Mouse (Mus musculus) kidney, postnatal 36 days (tissue): ENCODE results near the gene Aldh4a1.

Experiments used
- DNase-seq, 2 experiments: peaks; one replicate each; pipeline ENCODE4 v3.0.0; 2021 to 2022; ENCODE audit warnings: mixed read lengths in 2 of 2

Gene Aldh4a1

GRCm38 (mm10) chr4:139624116-139624489, 1.4 kb downstream of the Aldh4a1 start:
- peak; percentile 75 to 91 for DNase-seq

DNA sequence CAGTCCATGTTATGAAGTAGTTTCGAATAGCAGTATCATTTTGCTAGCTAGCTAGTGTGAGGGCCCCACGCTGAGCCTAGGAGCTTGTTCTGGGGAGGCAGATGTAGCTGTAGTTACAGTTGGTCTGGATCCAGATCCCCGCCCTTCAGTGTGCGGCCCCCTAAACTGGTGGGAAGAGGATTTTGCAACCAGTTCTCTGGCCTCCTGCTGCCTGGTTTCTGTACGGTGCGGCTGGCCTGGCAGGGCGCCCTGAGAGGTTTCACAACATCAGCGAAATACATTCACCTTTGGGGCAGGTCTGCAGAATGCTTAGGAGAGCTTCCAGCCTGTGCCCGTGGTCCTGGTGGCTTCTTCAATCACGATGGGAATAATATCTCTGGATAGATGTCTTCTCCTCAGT, 2.0 kb downstream of the Aldh4a1 start:
- peak; percentile 90 for DNase-seq

- DNase-seq: no peak
Measured at GRCm38 (mm10) chr4:139627361-139627760, 4.7 kb downstream of the Aldh4a1 start.

DNA sequence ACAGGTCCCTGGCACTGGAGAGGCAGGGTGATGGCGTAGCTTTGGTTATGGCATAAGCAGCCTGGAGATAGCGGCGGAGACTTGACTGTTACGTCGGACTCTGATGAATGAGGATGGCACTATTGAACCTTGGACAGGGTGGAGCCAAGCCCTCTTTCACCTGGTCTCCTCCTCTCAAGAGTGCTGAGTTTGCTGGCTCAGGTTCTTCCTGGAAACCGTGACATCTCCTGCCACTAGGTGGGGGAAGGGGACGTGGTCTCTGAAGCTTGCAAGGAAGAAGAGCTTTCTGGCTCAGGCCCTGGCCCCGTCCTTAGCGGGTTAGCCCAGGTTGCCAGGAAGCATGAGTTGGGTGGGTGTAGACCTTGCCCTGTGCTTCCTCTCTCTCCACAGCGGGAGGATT, 7.5 kb downstream of the Aldh4a1 start:
- DNase-seq: peak; percentile 87 to 91

- DNase-seq: peak; percentile 58 to 73
Measured at GRCm38 (mm10) chr4:139631141-139631540, 8.5 kb downstream of the Aldh4a1 start.

DNA sequence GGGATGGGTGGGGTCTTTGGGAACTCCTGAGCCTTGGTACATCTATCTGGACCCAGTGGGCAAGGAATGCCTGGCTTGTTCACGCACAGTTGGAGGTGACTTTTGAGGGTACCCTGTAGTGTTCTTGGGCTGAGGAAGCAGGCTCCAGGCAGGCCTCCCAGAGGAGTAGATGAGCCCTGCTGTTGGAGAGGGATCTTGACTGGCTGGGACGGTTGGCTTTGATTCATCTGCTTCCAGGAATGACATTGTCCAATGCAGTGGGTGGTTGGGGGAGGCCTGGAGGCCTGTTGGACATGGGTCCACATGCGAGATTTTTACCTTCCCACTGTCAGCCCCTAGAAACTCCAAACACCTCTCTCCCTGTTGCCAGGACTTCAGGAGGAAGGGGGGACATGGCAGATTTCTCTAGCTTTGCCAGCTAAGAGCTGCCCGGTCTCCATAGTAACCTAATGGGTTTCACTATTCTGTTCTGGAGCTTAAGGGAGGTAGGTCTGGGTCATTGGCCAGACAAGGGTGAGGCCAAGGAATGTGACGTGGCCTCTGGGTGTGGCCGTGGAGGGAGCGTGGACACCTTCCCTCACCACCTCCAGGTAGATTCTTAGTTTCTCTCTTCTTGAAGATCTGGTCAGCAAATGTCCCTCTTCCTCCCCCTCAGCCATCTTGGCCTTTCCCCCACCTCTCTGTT, 9.0 kb downstream of the Aldh4a1 start:
- DNase-seq: peak in 1 of 2 experiments; percentile 47

DNA sequence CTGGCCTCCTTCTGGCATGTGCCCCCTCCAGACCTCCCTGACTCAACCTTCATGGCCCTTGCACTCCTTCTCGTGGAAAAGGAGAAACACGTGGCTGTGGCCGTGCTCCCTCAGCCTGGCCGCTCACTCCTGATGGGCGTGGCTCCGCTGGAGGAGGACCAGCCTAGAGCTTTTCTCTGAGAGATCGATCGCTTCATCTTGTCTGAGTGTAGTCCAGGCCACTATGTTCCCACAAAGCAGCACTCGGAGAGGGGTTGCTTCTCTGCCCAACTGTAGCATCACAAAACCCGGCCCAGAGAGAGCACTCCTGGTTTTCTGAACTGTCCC, 9.6 kb downstream of the Aldh4a1 start:
- DNase-seq: peak; percentile 70 to 71

GRCm38 (mm10) chr4:139636373-139636772, 13.7 kb downstream of the Aldh4a1 start:
- peak; percentile 50 to 86 for DNase-seq

GRCm38 (mm10) chr4:139637847-139638246, 15.2 kb downstream of the Aldh4a1 start:
- no peak for DNase-seq

- DNase-seq: no peak
Measured at GRCm38 (mm10) chr4:139638356-139638755, 15.7 kb downstream of the Aldh4a1 start.

DNA sequence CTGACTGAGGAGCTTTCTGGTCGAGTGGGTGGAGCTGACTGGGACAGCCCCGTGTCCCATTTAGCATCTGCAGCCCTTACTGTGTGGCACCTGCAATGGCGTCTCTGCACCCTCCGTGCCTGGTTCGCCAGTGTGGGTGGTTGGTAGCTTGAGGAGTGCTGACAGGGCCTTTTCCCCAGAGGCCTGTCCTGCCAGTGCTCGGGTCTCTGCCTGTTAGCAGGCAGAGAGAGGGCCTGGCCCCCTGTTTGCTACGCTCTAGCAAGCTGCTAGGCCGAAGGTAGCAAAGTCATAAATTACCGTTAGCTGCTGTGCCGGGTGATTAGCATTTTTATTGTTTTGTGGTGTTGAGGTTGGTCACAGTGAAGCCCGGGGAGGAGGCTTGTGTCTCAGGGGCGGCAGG, 17.1 kb downstream of the Aldh4a1 start:
- DNase-seq: peak; percentile 36 to 44

- no peak for DNase-seq
Measured at GRCm38 (mm10) chr4:139640333-139640732, 17.7 kb downstream of the Aldh4a1 start.

DNA sequence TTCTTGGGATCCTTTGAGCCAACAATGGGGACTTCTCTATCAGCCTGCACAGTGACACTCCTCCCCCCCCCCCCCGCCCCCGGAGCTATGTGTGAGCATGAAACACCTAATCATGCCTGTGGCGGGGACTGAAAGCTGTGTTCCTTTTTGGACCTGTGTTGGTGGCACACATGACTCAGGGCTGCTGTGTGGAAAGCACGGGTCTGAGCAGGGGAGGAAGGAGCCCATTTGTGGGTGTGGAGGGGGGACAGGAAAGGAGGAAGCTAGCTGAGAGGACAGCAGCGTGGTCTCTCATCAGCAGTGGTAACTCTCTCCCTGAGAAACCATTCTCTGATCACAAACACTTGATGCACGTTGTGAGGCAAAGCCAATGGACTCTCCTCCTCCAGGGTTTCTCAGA, 18.1 kb downstream of the Aldh4a1 start:
- DNase-seq: no peak

GRCm38 (mm10) chr4:139641829-139642425, 19.3 kb downstream of the Aldh4a1 start:
- DNase-seq: no peak

DNA sequence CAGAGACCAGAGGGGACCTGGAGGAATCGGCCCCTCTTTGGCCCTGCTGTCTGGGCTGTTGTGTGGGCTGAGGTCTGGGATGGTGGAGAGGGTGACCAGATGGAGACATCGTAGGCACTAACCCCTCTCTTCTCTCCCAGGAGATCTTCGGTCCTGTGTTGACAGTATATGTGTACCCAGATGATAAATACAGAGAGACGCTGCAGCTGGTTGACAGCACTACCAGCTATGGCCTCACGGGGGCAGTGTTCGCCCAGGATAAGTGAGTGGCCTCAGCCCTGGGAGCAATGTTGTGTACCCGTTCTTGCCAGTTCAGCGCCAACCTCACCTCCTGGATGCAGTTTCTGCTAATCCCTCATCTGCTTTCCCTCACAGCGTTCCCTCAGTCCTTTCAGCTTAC, 21.3 kb downstream of the Aldh4a1 start:
- peak; percentile 59 to 85 for DNase-seq

- DNase-seq: no peak
Measured at GRCm38 (mm10) chr4:139646916-139647315, 24.2 kb downstream of the Aldh4a1 start.

DNA sequence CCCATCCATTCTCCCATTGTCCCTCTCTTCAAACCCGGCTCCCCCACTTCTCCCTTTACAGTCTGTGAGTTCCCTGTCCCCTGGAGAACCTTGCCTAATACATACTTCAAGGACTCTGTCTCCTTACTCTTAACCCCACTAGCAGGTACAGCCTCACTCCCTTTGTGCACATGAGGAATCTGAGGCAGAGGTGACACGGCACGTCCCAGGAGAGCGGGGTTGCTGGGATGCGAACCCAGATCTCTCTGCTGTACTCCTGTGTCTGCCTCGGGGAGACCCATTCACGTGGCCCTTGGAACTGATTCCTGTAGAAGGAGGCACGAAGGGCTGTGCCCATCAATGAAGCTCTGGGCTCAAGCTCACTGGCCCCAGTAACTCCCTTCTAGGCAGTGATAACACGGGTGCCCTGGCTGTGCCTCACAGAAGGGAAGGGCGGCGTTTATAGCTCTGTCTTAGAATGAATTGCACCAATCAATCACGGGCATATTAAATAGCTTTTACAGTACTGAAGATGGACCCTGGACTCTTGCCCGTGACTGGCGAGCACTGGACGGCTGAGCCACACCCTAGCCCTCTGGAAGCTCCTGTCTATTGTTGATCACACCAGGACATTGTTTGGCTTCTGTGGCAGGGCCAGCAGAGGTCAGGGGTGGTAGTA, 27.5 kb downstream of the Aldh4a1 start:
- DNase-seq: no peak

DNA sequence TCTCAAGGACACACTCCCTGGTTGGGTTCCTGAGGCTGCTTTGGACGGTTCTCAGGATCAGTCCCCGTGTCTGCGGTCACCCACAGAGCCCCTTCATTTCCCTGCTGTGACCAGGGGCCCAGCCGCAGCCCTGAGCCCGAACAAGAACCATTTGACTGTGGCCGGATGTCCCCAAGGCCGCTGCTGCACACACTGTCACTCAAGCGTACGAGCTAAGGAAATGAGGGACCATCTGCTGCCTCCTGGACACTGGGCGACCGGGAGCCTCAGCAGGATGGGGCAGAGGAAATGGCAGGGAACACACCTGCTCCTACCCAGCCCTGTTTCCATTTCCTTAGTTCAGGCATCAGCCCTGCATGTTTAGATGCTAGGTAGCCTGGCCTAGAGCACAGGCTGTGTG, 28.2 kb downstream of the Aldh4a1 start:
- no peak for DNase-seq

DNA sequence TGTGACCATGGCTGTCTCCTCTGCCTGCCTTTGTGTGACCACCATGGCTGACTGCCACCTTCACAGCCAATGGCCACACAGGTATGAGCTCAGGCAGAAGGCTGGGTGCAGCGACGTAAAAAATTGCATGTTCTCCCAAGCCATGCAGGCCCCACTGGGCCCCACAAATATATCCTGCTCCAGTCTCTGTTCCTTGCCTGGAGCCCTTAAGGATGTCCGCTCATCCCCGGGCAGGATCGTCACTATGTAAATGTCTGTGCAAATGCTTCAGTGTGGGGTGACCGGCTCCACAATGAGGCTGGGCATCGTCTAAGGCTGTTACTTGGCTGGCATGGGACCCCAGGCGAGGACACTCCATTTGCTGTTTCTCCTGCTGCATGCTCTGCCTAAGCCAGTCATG, 30.6 kb downstream of the Aldh4a1 start, which contains the start of gene Tas1r2:
Gene Tas1r2, plus strand, starts transcription at position 301 of the 400 bp plus-strand sequence.
- DNase-seq: no peak

- no peak for DNase-seq
Measured at GRCm38 (mm10) chr4:139661897-139662296, 39.2 kb downstream of the Aldh4a1 start.

DNA sequence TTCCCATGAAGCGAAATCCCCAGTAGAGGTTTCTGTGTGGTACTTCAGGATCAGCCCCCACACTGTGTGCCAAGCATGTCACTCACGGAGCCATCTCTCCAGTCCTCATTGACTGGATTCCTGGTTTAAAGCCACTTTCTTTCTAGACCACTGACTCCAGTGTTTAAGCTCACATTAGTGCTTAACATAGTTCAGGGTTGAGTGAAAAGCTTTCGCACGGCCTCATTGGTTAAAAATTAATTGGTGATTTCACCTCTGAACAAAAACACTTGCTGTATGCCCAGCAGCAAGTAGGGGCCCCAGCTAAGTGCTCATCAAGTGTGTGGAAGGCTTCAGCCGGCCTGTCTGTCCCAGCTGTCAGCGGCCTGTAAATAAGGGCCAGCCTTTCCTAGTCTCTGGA, 45.0 kb downstream of the Aldh4a1 start:
- peak; percentile 28 to 57 for DNase-seq

DNA sequence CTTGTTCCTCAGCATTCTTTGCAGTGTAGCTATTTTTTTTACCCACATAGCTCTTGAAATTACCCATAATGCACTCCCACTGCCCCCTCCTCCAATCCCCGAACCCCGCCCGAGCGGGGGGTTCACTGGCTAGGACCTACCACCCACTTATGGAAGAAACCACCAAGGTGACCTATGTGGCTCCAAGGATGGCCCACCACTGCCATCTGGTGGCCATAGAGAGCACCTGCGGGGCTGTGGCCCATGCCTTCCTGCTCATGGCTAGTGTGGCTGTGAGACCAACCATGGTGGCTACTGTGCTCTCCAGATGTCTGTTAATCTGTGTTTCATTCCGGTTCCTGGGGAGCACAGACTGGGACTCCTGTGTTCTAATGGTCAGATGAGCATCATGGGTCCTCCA, 47.2 kb downstream of the Aldh4a1 start:
- peak; percentile 59 to 83 for DNase-seq

- no peak for DNase-seq
Measured at GRCm38 (mm10) chr4:139675696-139676095, 53.0 kb downstream of the Aldh4a1 start.
